Mouse (Mus musculus): ENCODE results near the gene D5Ertd579e. TPM values are rescaled to one million over a fixed set of nuclear protein-coding genes. Genes with fewer than 3 reads are reported as not detected.

D5Ertd579e gene
- polyA plus RNA-seq, 1 experiment: 356 TPM

DNA sequence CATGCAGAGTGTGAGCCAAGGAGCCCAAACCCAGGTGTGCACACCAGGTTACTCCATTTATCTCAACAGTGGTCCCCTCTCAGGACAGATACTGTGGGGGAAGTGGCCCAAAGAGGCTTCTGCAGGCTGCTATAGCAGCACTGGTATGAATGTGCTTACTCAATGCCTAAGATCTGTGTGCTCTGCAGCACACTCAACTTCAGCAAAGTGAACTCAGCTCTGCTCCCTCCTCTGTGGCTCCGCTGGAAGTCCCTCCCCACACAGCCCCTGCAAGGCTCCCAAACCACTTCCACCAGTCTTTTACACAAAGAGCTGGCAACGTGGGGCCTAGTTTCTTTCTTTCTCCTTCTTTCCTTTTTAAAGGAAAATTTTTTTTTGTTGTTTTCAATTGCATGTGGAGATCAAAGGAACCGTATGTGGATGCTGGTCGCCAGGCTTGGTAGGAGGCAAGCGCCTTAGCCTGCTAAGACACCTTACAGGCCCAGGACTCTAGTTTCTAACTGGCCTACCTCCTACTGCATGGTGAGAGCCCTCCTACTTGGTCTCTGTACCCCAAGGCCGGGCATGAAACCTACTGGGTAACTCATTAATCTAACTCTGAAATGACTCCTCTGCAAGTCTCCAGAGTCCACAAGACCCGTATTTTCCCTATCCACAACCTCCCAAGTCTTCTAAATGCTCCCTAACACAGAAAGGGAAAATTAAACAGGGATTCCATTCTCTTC is 138.1 kb downstream of the D5Ertd579e start:
- H3K4me3 ChIP-seq (ENCODE audit: insufficient read depth, low read depth, low read length): no peak overlapping the region
- TF ChIP-seq POLR2A (IDR thresholded peaks at IDR 0.05; ENCODE audit: insufficient read depth, low read depth, low read length) (no peak), CTCF (IDR thresholded peaks at IDR 0.05; ENCODE audit: insufficient read depth, low read depth, low read length) (no peak)
- WGBS: 64% methylated on average over 7 of the region's 7 CpGs
- peaks cover 7% of the 10 kb centered on the region; the same call in 1 of the 2 replicates for H3K4me1 ChIP-seq (ENCODE audit: control insufficient read depth, insufficient read depth, low read length)
- H3K27ac ChIP-seq (ENCODE audit: insufficient read depth, low read depth, low read length): no peak overlapping the region

DNA sequence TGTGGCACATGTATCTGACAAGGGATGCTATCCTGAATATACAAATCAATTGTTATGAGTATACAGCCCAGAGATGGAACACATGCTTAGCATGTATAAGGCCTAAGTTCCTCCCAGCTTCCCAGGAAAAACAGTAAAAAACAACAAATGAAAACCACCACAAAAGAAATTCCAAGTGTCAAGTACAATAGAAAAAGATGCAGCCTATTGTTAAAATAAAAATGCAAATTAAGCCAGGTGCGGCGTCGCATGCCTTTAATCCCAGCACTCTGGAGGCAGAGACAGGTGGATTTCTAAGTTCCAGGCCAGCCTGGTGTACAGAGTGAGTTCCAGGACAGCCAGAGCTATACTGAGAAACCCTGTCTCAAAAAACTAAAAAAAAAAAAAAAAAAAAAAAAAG is 138.9 kb downstream of the D5Ertd579e start:
- WGBS: 86% methylated on average over 3 of the region's 3 CpGs
- no peak for TF ChIP-seq POLR2A (IDR thresholded peaks at IDR 0.05; ENCODE audit: insufficient read depth, low read depth, low read length)
- no peak for TF ChIP-seq CTCF (IDR thresholded peaks at IDR 0.05; ENCODE audit: insufficient read depth, low read depth, low read length)
- Histone ChIP-seq H3K27ac (ENCODE audit: insufficient read depth, low read depth, low read length) (no peak overlapping the region), H3K4me3 (ENCODE audit: insufficient read depth, low read depth, low read length) (no peak overlapping the region), H3K4me1 (ENCODE audit: control insufficient read depth, insufficient read depth, low read length) (peaks cover 5% of the 10 kb centered on the region; the same call in 1 of the 2 replicates)

DNA sequence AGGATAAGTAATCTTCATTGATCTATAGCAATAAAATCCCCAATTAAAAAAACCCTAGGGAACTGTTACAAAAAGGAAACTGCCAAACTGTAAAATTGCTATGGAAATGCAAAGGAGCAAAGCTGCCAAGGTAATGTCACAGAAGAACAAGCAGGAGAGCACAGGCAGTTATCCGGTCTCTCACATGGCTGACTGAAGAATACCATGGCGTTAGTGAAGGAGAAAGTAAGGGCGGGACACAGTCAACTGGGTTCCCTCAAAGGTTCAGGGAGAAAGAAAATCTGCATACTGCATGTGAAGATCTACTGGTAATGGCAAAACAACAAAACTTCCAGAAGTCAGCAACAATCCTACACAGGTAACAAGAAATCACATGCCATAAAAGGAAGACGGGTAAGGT is 139.5 kb downstream of the D5Ertd579e start:
- WGBS: 80% methylated on average over 4 of the region's 4 CpGs

DNA sequence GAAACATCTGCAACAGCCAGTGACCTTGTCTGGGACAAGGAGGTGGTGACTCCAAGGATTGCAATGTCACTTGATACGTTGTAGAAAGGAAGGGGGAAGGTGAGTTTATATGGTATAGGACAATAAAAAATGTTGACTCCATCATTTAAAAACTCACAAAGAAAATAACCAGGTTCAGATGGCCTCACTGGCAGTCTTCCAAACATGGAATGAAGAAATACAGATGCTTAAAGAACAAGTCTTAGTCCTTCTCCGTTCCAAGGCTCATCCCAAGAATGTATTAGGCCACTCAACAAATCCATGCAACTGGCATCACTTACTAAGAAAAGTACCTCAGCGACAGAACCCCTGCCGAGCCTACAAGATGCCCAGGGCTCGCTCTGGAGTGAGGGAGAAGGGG is 141.3 kb downstream of the D5Ertd579e start:
- Histone ChIP-seq H3K27ac (ENCODE audit: insufficient read depth, low read depth, low read length) (no peak overlapping the region), H3K4me3 (ENCODE audit: insufficient read depth, low read depth, low read length) (no peak overlapping the region), H3K4me1 (ENCODE audit: control insufficient read depth, insufficient read depth, low read length) (peaks cover 5% of the 10 kb centered on the region; the same call in 1 of the 2 replicates)
- 78% methylated on average over 5 of the region's 5 CpGs for WGBS
- TF ChIP-seq POLR2A (IDR thresholded peaks at IDR 0.05; ENCODE audit: insufficient read depth, low read depth, low read length) (no peak), CTCF (IDR thresholded peaks at IDR 0.05; ENCODE audit: insufficient read depth, low read depth, low read length) (no peak)

More for the DNA sequence above, 139.5 kb downstream of the D5Ertd579e start:
- TF ChIP-seq CTCF (IDR thresholded peaks at IDR 0.05; ENCODE audit: insufficient read depth, low read depth, low read length): no peak
- no peak for TF ChIP-seq POLR2A (IDR thresholded peaks at IDR 0.05; ENCODE audit: insufficient read depth, low read depth, low read length)
- Histone ChIP-seq H3K4me3 (ENCODE audit: insufficient read depth, low read depth, low read length) (no peak overlapping the region), H3K27ac (ENCODE audit: insufficient read depth, low read depth, low read length) (no peak overlapping the region), H3K4me1 (ENCODE audit: control insufficient read depth, insufficient read depth, low read length) (peaks cover 5% of the 10 kb centered on the region; the same call in 1 of the 2 replicates)

DNA sequence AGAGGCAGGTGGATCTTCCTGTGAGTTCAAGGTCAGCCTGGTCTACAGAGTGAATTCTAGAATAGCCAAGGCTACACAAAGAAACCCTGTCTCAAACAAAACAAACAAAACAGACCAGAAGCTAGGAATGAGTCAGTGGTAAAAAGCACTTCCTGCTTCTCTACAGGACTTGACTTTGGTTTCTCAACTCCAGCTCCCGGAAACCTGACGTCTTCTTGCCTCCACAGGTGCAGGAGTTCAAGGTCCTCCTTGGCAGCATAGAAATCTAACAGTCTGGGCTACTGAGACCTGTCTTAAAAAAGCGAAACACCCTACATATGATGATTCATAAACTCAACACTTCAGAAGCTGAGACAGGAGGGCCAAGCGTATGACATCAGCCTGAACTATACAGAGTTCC is 141.9 kb downstream of the D5Ertd579e start:
- Histone ChIP-seq H3K4me3 (ENCODE audit: insufficient read depth, low read depth, low read length) (no peak overlapping the region), H3K4me1 (ENCODE audit: control insufficient read depth, insufficient read depth, low read length) (peaks cover 5% of the 10 kb centered on the region; the same call in 1 of the 2 replicates), H3K27ac (ENCODE audit: insufficient read depth, low read depth, low read length) (no peak overlapping the region)
- WGBS: 91% methylated on average over 4 of the region's 4 CpGs
- TF ChIP-seq POLR2A (IDR thresholded peaks at IDR 0.05; ENCODE audit: insufficient read depth, low read depth, low read length) (no peak), CTCF (IDR thresholded peaks at IDR 0.05; ENCODE audit: insufficient read depth, low read depth, low read length) (no peak)

DNA sequence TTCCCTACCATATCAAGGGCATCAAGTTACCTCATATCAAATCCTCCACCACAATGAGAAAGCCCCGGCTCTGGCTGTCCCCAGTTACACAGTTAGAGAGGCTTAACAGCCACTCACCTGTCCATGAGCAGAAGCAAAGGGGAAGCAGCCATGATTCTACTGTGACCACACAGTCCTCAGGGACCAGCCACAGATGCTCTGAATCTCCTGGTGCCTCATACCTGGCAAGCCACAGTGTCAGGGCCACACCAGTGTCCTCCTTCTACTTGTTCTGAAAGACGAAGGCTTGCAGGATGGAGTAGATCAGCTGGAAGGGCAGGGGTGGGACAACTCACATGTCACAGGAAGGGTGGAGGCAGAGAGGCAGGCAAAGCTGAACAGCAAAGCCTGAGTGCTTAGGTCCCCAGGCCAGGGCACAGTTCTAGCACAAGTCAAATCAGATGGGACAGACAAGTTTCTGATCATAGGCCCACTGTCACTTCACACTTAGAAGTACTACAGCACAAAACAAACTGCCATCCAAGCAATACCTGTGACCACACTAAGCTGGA is 142.7 kb downstream of the D5Ertd579e start:
- 92% methylated on average over 2 of the region's 2 CpGs for WGBS

DNA sequence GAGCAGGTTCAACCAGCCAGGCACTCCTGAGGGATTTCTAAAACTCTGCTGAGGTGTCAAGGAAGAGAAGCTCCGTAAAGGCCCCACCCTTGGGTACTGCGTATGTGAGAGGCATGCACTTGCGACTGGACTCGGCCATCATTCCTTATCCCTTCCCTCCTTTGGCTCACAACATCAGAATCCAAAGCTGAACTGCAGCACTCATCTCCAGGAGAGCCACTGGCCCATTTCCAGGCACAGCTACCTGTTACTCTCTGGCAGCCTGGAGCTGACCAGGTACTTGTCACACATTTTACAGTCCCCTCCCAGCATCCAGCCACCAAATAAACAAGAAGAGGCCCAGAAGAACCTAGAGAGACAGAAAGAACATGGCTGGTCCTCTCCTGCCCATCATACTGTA is 143.4 kb downstream of the D5Ertd579e start:
- Histone ChIP-seq H3K4me3 (ENCODE audit: insufficient read depth, low read depth, low read length) (no peak overlapping the region), H3K4me1 (ENCODE audit: control insufficient read depth, insufficient read depth, low read length) (peaks cover 2% of the 10 kb centered on the region; the same call in 1 of the 2 replicates), H3K27ac (ENCODE audit: insufficient read depth, low read depth, low read length) (no peak overlapping the region)
- WGBS: 97% methylated on average over 4 of the region's 4 CpGs
- TF ChIP-seq CTCF (IDR thresholded peaks at IDR 0.05; ENCODE audit: insufficient read depth, low read depth, low read length) (no peak), POLR2A (IDR thresholded peaks at IDR 0.05; ENCODE audit: insufficient read depth, low read depth, low read length) (no peak)

More for the DNA sequence above, 142.7 kb downstream of the D5Ertd579e start:
- TF ChIP-seq POLR2A (IDR thresholded peaks at IDR 0.05; ENCODE audit: insufficient read depth, low read depth, low read length) (no peak), CTCF (IDR thresholded peaks at IDR 0.05; ENCODE audit: insufficient read depth, low read depth, low read length) (no peak)
- Histone ChIP-seq H3K4me1 (ENCODE audit: control insufficient read depth, insufficient read depth, low read length) (peaks cover 5% of the 10 kb centered on the region; the same call in 1 of the 2 replicates), H3K4me3 (ENCODE audit: insufficient read depth, low read depth, low read length) (no peak overlapping the region), H3K27ac (ENCODE audit: insufficient read depth, low read depth, low read length) (no peak overlapping the region)

Other genes with a start within 250 kb of the D5Ertd579e start
- gene Grpel1, start 231.0 kb downstream of the D5Ertd579e start, polyA plus RNA-seq (2012; ENCODE audit: insufficient read depth, insufficient read length, low replicate concordance, missing spikeins): 130 TPM in 1 of 2 replicates, not detected in the other
- not detected in 2 replicates for gene Tada2b, start 211.7 kb downstream of the D5Ertd579e start, polyA plus RNA-seq (2012; ENCODE audit: insufficient read depth, insufficient read length, low replicate concordance, missing spikeins)
- gene Ccdc96, start 211.4 kb downstream of the D5Ertd579e start, polyA plus RNA-seq (2012; ENCODE audit: insufficient read depth, insufficient read length, low replicate concordance, missing spikeins): not detected in 2 replicates
- gene Tbc1d14, start 102.7 kb downstream of the D5Ertd579e start, polyA plus RNA-seq (2012; ENCODE audit: insufficient read depth, insufficient read length, low replicate concordance, missing spikeins): not detected in 2 replicates
- not detected in 2 replicates for gene Bloc1s4, start 52.6 kb upstream of the D5Ertd579e start, polyA plus RNA-seq (2012; ENCODE audit: insufficient read depth, insufficient read length, low replicate concordance, missing spikeins)
- 561 TPM in 1 of 2 replicates, not detected in the other for gene Mrfap1, start 100.7 kb upstream of the D5Ertd579e start, polyA plus RNA-seq (2012; ENCODE audit: insufficient read depth, insufficient read length, low replicate concordance, missing spikeins)
- gene Man2b2, start 134.6 kb upstream of the D5Ertd579e start, polyA plus RNA-seq (2012; ENCODE audit: insufficient read depth, insufficient read length, low replicate concordance, missing spikeins): not detected in 2 replicates
- gene Ppp2r2c, start 172.5 kb upstream of the D5Ertd579e start, polyA plus RNA-seq (2012; ENCODE audit: insufficient read depth, insufficient read length, low replicate concordance, missing spikeins): 124 TPM in 1 of 2 replicates, not detected in the other